Mouse (Mus musculus) liver, adult 10 weeks (tissue): Measurements from ENCODE around the gene Fam118a. TPM values are rescaled to one million over a fixed set of nuclear protein-coding genes. Genes with fewer than 3 reads are reported as not detected.

Experiments
- polyA plus RNA-seq: library from polyadenylated mRNA; stranded (reverse); fragments of 350-450 nt; fragmentation: Illumina TruSeq; extraction: RNeasy Lipid Tissue Mini Kit (QIAGEN cat#74804); gene quantifications from one replicate; pipeline ENCODE4 v1.2.3, GENCODE M21; 2014; ENCODE audit warnings: low read depth, low replicate concordance

The Fam118a gene
- polyA plus RNA-seq: 2.9 TPM

GRCm38 (mm10) chr15:85028648-85029047, at the start of gene Fam118a:
Fam118a (plus strand) TSS chr15:85028948.

GRCm38 (mm10) chr15:84987874-84988825, 40.6 kb upstream of the Fam118a start, which contains the start of gene 5031439G07Rik:
5031439G07Rik (minus strand) TSS chr15:84988551.

GRCm38 (mm10) chr15:85016951-85017664, 11.6 kb upstream of the Fam118a start, which contains the start of gene Upk3a:
Upk3a (plus strand) TSS chr15:85017141.

Other genes starting within 250 kb of the Fam118a start
- gene Phf21b, start 172.9 kb upstream of the Fam118a start, polyA plus RNA-seq: not detected
- 0.08 TPM for gene Gm29666, start 108.9 kb upstream of the Fam118a start, polyA plus RNA-seq
- gene Nup50, start 105.5 kb upstream of the Fam118a start, polyA plus RNA-seq: 7.9 TPM
- gene 5031439G07Rik, start 40.4 kb upstream of the Fam118a start, polyA plus RNA-seq: 7.7 TPM
- gene Upk3a, start 11.8 kb upstream of the Fam118a start, polyA plus RNA-seq: not detected
- gene Smc1b, start 103.0 kb downstream of the Fam118a start, polyA plus RNA-seq: 0.66 TPM
- not detected for gene Ribc2, start 103.1 kb downstream of the Fam118a start, polyA plus RNA-seq
- gene Fbln1, start 177.0 kb downstream of the Fam118a start, polyA plus RNA-seq: 0.13 TPM